Comparison of ENCODE assay signal across 9 mouse cellular contexts in the genomic region with DNA sequence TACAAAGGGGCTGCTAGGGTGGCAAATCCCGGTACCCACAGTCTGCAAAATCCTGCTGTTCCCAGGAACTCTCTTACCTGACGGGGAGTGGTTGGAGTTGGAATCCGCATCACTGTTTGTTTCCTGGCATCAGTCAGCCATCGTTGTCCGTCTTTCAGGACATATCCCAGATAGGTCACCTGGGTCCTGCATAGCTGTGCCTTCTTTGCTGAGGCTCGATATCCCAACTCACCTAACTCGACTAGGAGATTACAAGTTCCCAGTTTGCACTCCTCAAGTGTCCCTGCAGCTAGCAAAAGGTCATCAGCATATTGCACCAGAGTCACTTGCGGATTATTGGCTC.
A peak's percentile ranks its signal among the peaks of the same experiment; 100 is the strongest.
DNase-seq lines count a peak whose midpoint lies in the region; ATAC-seq lines count a peak whose summit lies in the region.
"Had no signal": no experiment of that assay in that cellular context is flagged by ENCODE, and none has a peak within 500 bp of the region (broad histone marks: within the 10 kb centered on the region; RNA-seq: fewer than 3 reads in every experiment).

No protein-coding gene starts in this region.

- H3K27ac ChIP-seq in liver, embryonic 12.5 days: no peak overlapping the region
- H3K27ac ChIP-seq in limb, embryonic 11.5 days (replicated peaks; ENCODE audit: low read depth, low read length): no peak overlapping the region
- H3K27ac ChIP-seq: neural tube, embryonic 12.5 days had no signal

- no peak overlapping the region for H3K4me3 ChIP-seq in liver, embryonic 12.5 days
- H3K4me3 ChIP-seq in limb, embryonic 11.5 days (ENCODE audit: low read depth, low read length): no peak overlapping the region
- H3K4me3 ChIP-seq: neural tube, embryonic 12.5 days had no signal

- H3K27me3 ChIP-seq in liver, embryonic 12.5 days (replicated peaks): peaks cover 11% of the 10 kb centered on the region; the same call in 1 of the 2 replicates
- H3K27me3 ChIP-seq in limb, embryonic 11.5 days (ENCODE audit: control insufficient read depth, insufficient read depth, low read length): peaks cover 12% of the 10 kb centered on the region

- 60% methylated on average over 8 of the region's 8 CpGs for WGBS in liver, embryonic 12.5 days (ENCODE audit: insufficient replicate concordance)
- 68% methylated on average over 8 of the region's 8 CpGs for WGBS in limb, embryonic 11.5 days

- no peak overlapping the region for H3K4me2 ChIP-seq in liver, embryonic 12.5 days
- H3K4me2 ChIP-seq in limb, embryonic 11.5 days (ENCODE audit: low read depth, severe bottlenecking): no peak overlapping the region
- H3K4me2 ChIP-seq: neural tube, embryonic 12.5 days had no signal

- DNase-seq in adrenal gland, postnatal 4 days (ENCODE audit: low spot score in 2 of 2): peak; percentile 2 to 3
- no peak for DNase-seq in adrenal gland, postnatal 10 days
- DNase-seq in liver (peak; percentile 6), A20 (ENCODE audit: low read depth, low spot score) (peak; percentile 3)
- DNase-seq in limb, embryonic 11.5 days (ENCODE audit: low spot score): peak; percentile 32
- DNase-seq in layer of hippocampus, adult 9-11 months: no peak
- DNase-seq in adrenal gland, postnatal 36 days: no peak

- H3K9ac ChIP-seq in liver, embryonic 12.5 days: no peak overlapping the region
- H3K9ac ChIP-seq in limb, embryonic 11.5 days (ENCODE audit: low read length): no peak overlapping the region
- H3K9ac ChIP-seq: neural tube, embryonic 12.5 days had no signal

- H3K9me3 ChIP-seq in liver, embryonic 12.5 days (replicated peaks): peaks cover 77% of the 10 kb centered on the region
- H3K9me3 ChIP-seq in limb, embryonic 11.5 days (ENCODE audit: control insufficient read depth, low read length): peaks cover 74% of the 10 kb centered on the region

- no peak for ATAC-seq in liver, embryonic 12.5 days
- no peak; the same call in 1 of the 2 replicates for ATAC-seq in limb, embryonic 11.5 days (ENCODE audit: insufficient number of reproducible peaks, low FRiP score, low TSS enrichment, low read depth)

- H3K36me3 ChIP-seq in liver, embryonic 12.5 days: peaks cover 27% of the 10 kb centered on the region
- H3K36me3 ChIP-seq in limb, embryonic 11.5 days (ENCODE audit: control insufficient read depth, insufficient read depth, low read length): peaks cover 19% of the 10 kb centered on the region; the same call in 1 of the 2 replicates

- no peaks in the 10 kb centered on the region for H3K4me1 ChIP-seq in liver, embryonic 12.5 days
- H3K4me1 ChIP-seq in limb, embryonic 11.5 days (ENCODE audit: control insufficient read depth, insufficient read depth, low read length): no peaks in the 10 kb centered on the region
- H3K4me1 ChIP-seq: neural tube, embryonic 12.5 days had no signal

Comparison
In these comparisons a context has a peak if more than half of its experiments do, and no peak if none do; other contexts are left out.
1. DNase-seq: peak in adrenal gland, postnatal 4 days (2 of 2), liver (single experiment), A20 (single experiment) and limb, embryonic 11.5 days (single experiment); none in adrenal gland, postnatal 10 days (single experiment), layer of hippocampus, adult 9-11 months (single experiment) and adrenal gland, postnatal 36 days (0 of 2).